Mouse (Mus musculus) thymus, postnatal 4 days (tissue): ENCODE results near the gene Ibsp.

ENCODE experiments used
- DNase-seq: peaks from one replicate; pipeline ENCODE4 v3.0.0; 2021

Gene Ibsp

GRCm38 (mm10) chr5:104344526-104345240 lies 45.7 kb downstream of the Ibsp start:
- peak; percentile 8 for DNase-seq

DNA sequence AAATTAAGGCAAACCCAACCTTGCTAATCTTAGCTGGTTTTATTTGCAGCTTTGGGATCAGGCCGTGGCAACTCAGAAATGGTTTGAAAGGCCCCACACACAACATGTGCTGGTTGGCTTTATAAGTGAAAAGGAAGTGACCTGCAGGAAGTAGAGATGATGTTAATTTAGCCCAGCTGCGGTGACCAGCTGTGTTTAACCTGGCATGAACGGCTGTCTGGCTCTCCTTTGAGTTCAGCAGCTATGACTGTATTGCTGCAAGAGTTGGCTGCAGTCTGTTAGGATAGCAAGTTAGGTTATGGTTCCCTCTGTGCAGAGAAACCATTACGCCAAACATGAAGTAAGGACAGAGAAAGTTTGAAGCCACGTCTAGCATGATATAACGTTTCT lies 46.3 kb downstream of the Ibsp start:
- no peak for DNase-seq

DNA sequence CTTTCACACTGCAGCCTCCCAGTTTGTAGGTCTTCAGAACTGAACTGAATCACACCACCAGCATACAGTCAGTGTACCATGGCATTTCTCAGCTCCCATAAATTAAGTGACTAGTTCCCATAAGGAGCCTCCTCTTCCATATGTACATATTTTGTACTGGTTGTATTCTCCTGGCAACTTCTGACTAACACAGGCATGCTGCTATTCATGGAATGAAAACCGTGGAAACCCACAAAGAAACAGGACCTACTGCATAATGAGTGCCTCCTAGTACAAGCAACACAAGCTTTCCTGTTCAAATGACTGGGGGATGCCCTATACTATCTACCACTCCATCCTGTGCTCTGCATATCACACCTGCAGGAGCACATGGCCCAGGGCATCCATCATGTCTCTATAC lies 52.1 kb downstream of the Ibsp start:
- DNase-seq, result no peak

- DNase-seq, result no peak
Observed at GRCm38 (mm10) chr5:104351874-104352273, 52.9 kb downstream of the Ibsp start.

DNA sequence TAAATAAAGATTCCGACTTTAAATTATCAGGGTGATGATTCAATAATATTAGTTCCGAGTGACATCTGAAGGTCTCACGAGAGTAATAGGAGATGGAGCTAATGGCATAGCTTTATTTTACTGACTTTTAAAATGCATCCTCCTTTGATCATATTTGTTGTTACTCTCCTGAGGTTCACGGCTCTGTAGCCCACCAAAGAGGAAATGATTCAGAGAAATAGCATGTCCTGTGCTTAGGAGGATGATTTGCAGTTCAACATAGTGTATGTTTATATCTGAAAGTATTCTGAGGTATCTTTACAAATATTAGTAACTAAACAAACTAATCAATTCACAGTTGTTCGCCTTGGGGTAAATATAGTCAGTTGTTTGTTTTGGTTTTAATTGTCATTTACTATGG lies 58.6 kb downstream of the Ibsp start:
- DNase-seq, result no peak

GRCm38 (mm10) chr5:104358592-104358991 lies 59.6 kb downstream of the Ibsp start:
- DNase-seq, result no peak

DNA sequence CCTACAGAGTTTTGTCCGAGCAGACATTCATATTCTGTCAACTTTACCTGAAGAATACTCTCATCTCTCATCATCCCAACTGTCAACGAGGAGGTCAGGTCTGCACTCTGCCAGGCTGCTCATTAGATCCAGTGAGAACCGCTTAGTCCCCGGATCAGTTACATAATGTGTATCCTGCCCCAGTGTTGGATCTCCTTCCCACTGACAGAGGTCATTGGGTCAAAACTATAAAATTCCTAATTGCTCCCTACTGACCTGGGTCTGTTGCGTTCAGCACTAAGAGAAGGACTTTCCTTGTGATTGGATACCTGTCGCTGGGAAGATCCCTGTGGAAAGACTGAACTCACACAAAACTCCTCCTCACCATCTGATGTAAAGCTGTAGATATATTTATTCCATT lies 60.3 kb downstream of the Ibsp start:
- no peak for DNase-seq
